Mouse (Mus musculus): Measurements from ENCODE around the gene Atp1a2. TPM values are rescaled to one million over a fixed set of nuclear protein-coding genes. Genes with fewer than 3 reads are reported as not detected.

Gene Atp1a2
- total RNA-seq, 2 experiments from 2014 or later: 600 to 610 TPM

DNA sequence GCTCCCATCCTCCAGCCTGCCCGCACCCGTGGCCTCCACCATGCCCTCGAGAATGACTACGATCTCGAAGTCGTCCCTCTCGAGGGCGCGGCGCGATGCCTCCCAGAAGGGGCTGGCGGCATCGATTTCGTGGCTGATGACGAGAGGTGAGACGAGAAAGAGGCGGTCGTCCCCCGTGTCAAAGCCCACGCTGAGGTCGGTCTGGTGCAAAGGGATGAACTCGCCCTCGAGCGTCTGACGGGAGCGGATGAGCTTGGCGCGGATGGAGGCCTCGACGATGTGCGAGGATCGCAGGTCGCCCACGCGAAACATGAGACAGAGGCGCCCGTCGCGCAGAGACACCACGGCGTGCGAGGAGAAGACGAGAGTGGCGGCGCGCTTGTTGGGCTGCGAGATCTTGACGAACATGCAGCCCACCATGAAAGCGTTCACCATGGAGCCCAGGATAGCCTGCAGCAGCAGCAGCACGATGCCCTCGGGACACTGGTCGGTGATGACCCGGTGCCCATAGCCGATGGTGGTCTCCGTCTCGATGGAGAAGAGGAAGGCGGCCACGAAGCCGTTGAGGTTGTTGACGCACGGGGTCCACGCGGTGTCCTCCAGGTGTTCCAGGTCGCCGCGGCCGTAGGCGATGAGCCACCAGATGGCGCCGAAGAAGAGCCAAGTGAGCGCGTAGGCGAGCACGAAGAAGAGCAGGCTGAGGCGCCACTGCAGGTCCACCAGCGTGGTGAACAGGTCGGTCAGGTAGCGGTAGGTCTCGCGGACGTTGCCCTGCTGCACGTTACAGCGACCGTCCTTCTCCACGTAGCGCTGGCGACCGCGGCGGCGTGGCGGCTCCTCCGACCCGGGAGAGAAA lies 28.0 kb upstream of the Atp1a2 start:
- DNase-seq (ENCODE audit: low spot score): no peak
- intact Hi-C loops (cut with DNase I): no loop called here

GRCm38 (mm10) chr1:172324725-172325124 lies 26.9 kb upstream of the Atp1a2 start:
- intact Hi-C loops (cut with DNase I): loop anchor here (5.0 kb wide), 1 partner anchor 507 kb away; no protein-coding TSS in a partner anchor
- DNase-seq (ENCODE audit: low spot score): no peak

DNA sequence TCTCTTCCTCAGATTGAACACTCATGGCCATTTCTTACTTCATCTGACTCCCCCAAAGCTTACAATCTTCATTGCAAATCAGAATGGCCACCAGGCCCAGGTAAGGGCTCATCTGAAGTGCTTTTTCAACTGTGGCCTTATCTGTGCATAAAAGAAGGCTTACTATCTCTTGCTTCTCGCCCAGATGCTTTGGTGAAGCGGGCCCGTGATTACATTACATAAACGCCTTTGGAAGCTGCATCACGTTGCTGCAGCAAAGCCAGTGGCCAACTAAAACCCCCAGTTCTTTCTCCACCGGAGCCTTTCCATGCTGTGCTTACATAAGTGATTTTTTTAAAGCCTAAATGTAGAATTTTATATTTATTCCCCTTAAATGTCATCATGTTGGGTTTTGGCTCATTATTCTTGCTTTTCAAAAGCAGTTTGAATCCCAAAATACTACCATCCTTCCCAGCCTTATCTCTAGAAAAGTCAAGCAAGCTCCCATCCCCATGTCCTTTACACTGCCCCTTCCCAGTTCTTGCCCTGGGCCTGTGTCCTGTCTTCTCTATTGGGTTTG lies 26.0 kb upstream of the Atp1a2 start:
- intact Hi-C loops (cut with DNase I): loop anchor here (5.0 kb wide), 1 partner anchor 507 kb away; no protein-coding TSS in a partner anchor
- DNase-seq (ENCODE audit: low spot score): no peak

- DNase-seq (ENCODE audit: low spot score): no peak
- intact Hi-C loops (cut with DNase I): loop anchor here (5.0 kb wide), 1 partner anchor 506 kb away; no protein-coding TSS in a partner anchor
These were observed 25.4 kb upstream of the Atp1a2 start for GRCm38 (mm10) chr1:172323298-172323697.

DNA sequence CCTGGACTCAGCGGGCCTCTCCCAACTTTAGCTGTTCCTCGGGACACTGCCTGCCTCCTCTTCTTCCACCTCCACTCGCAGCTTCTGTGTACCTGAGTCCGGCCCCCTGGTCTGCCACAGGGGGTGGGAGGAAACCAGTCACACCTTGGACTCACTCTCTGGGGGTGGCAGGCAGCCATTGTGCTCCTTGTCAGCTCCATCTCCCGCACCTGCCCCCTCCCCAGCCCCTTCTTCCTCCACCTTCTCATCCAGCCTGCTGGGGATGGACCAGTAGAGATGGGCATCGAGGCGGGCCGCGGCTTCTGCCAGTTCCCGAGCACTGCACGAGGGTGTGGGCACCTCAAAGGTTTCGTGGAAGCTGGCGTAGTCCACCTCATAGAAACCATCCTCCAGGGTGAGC lies 24.9 kb upstream of the Atp1a2 start:
- no peak for DNase-seq (ENCODE audit: low spot score)
- intact Hi-C loops (cut with DNase I): loop anchor here (5.0 kb wide), 1 partner anchor 505 kb away; no protein-coding TSS in a partner anchor

- intact Hi-C loops (cut with DNase I): loop anchor here (5.0 kb wide), 1 partner anchor 503 kb away; no protein-coding TSS in a partner anchor
- no peak for DNase-seq (ENCODE audit: low spot score)
These were observed 22.1 kb upstream of the Atp1a2 start for GRCm38 (mm10) chr1:172319921-172320411.

GRCm38 (mm10) chr1:172319346-172319745 lies 21.5 kb upstream of the Atp1a2 start:
- DNase-seq (ENCODE audit: low spot score): no peak
- intact Hi-C loops (cut with DNase I): no loop called here

GRCm38 (mm10) chr1:172318424-172319035 lies 20.7 kb upstream of the Atp1a2 start:
- DNase-seq (ENCODE audit: low spot score): no peak
- intact Hi-C loops (cut with DNase I): no loop called here

GRCm38 (mm10) chr1:172317946-172318345 lies 20.1 kb upstream of the Atp1a2 start:
- intact Hi-C loops (cut with DNase I): no loop called here

GRCm38 (mm10) chr1:172317431-172317830 lies 19.6 kb upstream of the Atp1a2 start:
- intact Hi-C loops (cut with DNase I): no loop called here
- DNase-seq (ENCODE audit: low spot score): no peak

More at GRCm38 (mm10) chr1:172317946-172318345, 20.1 kb upstream of the Atp1a2 start:
- DNase-seq (ENCODE audit: low spot score): no peak

- intact Hi-C loops (cut with DNase I): loop anchor here (5.0 kb wide), 1 partner anchor 98 kb away; the partner anchor contains the start of gene Casq1
- DNase-seq (ENCODE audit: low spot score): no peak
These were observed 17.0 kb upstream of the Atp1a2 start for GRCm38 (mm10) chr1:172314911-172315310.

- no peak for DNase-seq (ENCODE audit: low spot score)
- intact Hi-C loops (cut with DNase I): loop anchor here (5.0 kb wide), 1 partner anchor 97 kb away; the partner anchor contains the start of gene Casq1
These were observed 15.9 kb upstream of the Atp1a2 start for GRCm38 (mm10) chr1:172313613-172314411.

- DNase-seq (ENCODE audit: low spot score): peak; percentile 14
- intact Hi-C loops (cut with DNase I): loop anchor here (5.0 kb wide), 1 partner anchor 96 kb away; the partner anchor contains the start of gene Casq1
These were observed 15.1 kb upstream of the Atp1a2 start for GRCm38 (mm10) chr1:172312768-172313561.

DNA sequence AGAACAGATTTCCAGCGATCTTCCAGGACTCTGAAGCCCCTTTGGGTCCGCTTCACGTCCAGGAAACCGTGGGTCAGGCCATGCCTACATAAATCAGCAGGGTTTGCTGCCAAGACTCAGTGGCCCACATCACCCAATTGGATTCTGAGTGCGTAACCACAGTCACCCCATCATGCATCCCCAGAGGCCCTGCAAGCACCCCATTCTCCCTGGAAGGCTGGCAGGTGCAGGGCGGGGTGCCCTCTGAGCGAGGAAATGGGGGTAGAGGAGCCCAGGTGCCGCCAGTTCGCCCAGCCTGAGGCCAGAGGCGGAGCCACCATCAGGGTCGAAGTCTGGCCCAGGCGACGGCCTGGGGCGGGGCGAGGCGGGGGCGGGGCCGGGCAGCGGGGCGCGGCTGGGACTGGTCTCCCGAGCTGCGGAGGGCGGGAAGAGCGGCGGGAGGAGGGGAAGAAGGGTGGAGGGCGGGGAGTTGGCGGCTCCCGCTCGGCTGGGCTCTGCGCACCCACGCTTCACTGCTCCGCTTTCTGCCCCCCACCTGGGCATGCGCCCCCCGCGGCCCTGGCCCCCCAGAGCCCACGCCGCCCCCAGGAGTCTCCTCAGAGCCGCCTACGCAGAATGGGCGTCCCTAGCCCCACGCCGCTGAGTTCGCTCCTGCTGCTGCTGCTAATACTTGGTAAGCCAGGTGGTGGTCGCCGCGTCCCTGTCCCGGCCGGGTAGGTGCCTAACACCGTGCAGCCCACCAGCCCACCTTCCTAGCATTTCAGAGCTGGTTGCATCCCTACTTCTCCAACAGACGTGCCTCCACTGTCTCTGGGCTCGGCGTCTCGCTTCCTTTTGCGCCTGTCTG lies 14.3 kb upstream of the Atp1a2 start:
- intact Hi-C loops (cut with DNase I): loop anchor here (2.0 to 5.0 kb wide), 5 partner anchors 69 to 265 kb away; partner anchors contain the start of genes Casq1, Dcaf8 and Pex19
- DNase-seq (ENCODE audit: low spot score): peak; percentile 79

- intact Hi-C loops (cut with DNase I): loop anchor here (2.0 to 5.0 kb wide), 5 partner anchors 69 to 265 kb away; partner anchors contain the start of genes Casq1, Dcaf8 and Pex19
- peak; percentile 54 for DNase-seq (ENCODE audit: low spot score)
These were observed 13.5 kb upstream of the Atp1a2 start for GRCm38 (mm10) chr1:172311248-172311906.

DNA sequence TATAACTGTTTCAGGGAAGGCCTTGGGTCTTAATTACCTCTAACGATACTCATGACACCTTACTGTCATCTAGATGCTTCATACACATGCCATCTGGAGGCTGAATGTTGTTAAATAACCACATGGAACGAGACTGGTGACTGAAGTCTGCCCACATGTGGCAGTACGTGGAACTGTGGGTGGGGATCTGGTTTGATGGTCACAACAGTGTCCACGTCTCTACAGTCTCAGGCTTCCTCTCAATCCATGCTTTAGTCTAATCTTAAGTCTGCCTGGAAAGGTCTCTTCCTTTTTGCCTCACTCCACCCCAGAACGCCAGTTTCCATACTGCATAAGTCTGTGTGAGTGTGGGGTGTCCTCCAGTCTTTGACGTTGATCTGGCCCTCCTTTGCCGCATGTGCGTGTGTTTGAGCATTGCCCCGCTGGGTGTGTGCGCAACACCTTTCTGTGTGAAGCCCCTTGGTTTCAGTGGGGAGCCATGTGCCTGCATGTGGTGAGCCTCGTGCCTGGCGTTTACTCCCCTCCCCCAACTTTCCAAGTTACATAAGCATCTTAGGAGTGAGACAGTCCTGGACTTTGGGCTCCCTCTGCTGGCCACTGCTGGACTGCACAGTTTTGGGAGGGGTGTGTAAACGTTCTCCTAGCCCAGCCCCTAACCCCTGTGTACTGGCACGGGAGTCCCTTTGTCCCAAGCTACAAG lies 12.0 kb upstream of the Atp1a2 start:
- intact Hi-C loops (cut with DNase I): loop anchor here (1.0 to 5.0 kb wide), 7 partner anchors 27 to 263 kb away; partner anchors contain the start of genes Casq1, Dcaf8 and Pex19
- peak; percentile 82 for DNase-seq (ENCODE audit: low spot score)

All from heart, postnatal 25 days (tissue).